Mouse (Mus musculus) lung, postnatal 14 days (tissue): ENCODE data around the gene Gm17078.
A peak's percentile ranks its signal among the peaks of the same experiment; 100 is the strongest.
"Not testable (repeated sequence)": the region's sequence is repeated elsewhere in the genome, so short reads cannot be mapped to it uniquely, and the experiment has no call there.

ENCODE experiments used
- DNase-seq: peaks from one replicate; pipeline ENCODE4 v3.0.0; 2021

Gm17078 gene

DNA sequence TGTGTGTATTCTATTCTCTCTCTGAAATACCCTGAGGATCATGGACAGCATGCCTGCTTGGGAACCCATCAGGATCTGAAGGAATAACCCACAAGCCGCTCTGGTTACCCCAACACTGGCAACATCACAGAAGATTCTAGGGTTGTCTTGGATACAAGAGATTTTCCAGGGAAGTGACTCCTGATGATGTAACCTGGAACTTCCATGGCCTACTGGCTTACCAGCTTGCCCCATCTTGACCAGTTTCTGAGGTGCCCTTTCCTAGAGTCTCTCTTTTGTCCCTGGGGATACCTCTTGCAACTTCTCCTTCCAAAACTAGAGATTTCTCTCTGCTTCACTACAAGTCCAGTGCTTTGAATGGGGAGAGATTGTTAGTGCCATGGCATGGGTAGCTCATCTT, at the start of gene Gm17078:
Gm17078 (minus strand) TSS at position 101 of the 400 bp plus-strand sequence.
- DNase-seq: no peak

DNA sequence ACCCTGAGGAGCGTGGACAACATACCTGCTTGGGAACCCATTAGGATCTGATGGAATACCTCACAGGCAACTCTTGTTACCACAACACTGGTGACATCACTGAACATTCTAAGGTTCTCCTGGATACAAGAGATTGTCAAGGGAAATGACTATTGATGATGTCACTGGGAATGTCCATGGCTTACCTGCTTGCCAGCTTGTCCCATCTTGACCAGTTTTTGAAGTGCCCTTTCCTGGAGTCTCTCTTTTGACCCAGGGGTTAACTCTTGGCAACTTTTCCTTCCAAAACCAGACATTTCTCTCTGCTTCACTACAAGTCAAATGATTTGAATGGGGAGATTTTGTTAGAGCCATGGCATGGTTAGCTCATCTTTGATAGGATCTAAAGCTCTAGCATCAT, 24.5 kb upstream of the Gm17078 start, which contains the start of gene Gm4181:
Gm4181 (minus strand) TSS at position 101 of the 400 bp plus-strand sequence.
- DNase-seq: not testable (repeated sequence)

DNA sequence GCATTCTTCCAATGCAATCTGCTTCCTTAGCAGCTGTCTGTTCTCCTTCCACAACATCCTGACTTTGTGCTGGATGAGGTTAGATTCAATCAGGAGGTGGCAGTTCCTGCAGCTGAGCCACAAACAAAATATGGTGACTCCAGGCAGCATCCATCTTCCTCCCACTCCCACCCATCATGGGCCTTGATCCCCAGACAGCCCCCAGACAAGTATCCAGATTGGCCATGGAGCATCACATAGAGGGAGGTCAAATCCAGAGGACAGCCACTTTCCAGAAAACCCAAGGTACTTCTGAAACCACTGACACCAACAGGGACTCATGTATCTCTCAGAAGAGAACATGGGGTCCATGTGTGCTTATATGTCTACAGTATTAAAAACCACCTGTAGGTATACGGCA, 21.3 kb upstream of the Gm17078 start:
- peak; percentile 2 for DNase-seq

DNA sequence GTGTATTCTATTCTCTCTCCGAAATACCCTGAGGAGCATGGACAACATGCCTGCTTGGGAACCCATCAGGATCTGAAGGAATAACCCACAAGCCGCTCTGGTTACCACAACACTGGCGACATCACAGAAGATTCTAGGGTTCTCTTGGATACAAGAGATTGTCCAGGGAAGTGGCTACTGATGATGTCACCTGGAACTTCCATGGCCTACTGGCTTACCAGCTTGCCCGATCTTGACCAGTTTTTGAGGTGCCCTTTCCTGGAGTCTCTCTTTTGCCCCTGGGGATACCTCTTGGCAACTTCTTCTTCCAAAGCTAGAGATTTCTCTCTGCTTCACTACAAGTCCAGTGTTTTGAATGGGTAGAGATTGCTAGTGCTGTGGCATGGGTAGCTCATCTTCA, 19.1 kb downstream of the Gm17078 start, which contains the start of gene Gm17174:
Gm17174 (minus strand) TSS at position 101 of the 400 bp plus-strand sequence.
- not testable (repeated sequence) for DNase-seq

DNA sequence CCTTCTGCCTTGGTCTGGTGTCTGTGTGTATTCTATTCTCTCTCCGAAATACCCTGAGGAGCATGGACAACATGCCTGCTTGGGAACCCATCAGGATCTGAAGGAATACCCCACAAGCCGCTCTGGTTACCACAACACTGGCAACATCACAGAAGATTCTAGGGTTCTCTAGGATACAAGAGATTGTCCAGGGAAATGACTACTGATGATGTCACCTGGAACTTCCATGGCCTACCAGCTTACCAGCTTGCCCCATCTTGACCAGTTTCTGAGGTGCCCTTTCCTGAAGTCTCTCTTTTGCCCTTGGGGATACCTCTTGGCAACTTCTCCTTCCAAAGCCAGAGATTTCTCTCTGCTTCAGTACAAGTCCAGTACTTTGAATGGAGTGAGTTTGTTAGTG, 37.1 kb downstream of the Gm17078 start, which contains the start of gene Gm17175:
Gm17175 (minus strand) TSS at position 101 of the 400 bp plus-strand sequence.
- not testable (repeated sequence) for DNase-seq
